Mouse (Mus musculus): ENCODE results near the gene Stk40. TPM values are rescaled to one million over a fixed set of nuclear protein-coding genes. Genes with fewer than 3 reads are reported as not detected.

Stk40 gene
- polyA plus RNA-seq, 1 experiment from 2014 or later, result 28.5 TPM

Other genes starting within 250 kb of the Stk40 start
- gene Csf3r, start 79.4 kb upstream of the Stk40 start, polyA plus RNA-seq (2015; fragmentation: Nextera tagmentation; extraction: Ambion mirVana), result 0.56 and 0.83 TPM in 2 replicates
- gene Mrps15, start 57.0 kb upstream of the Stk40 start, polyA plus RNA-seq (2015; fragmentation: Nextera tagmentation; extraction: Ambion mirVana), result 142 and 151 TPM in 2 replicates
- 7.2 and 11.1 TPM in 2 replicates for gene Oscp1, start 45.4 kb upstream of the Stk40 start, polyA plus RNA-seq (2015; fragmentation: Nextera tagmentation; extraction: Ambion mirVana)
- gene Lsm10, start 7.3 kb upstream of the Stk40 start, polyA plus RNA-seq (2015; fragmentation: Nextera tagmentation; extraction: Ambion mirVana), result 54.8 and 57.5 TPM in 2 replicates
- gene Eva1b, start 43.8 kb downstream of the Stk40 start, polyA plus RNA-seq (2015; fragmentation: Nextera tagmentation; extraction: Ambion mirVana), result 34.7 and 35.4 TPM in 2 replicates
- 13.2 and 13.9 TPM in 2 replicates for gene Sh3d21, start 59.5 kb downstream of the Stk40 start, polyA plus RNA-seq (2015; fragmentation: Nextera tagmentation; extraction: Ambion mirVana)
- 132 and 141 TPM in 2 replicates for gene Thrap3, start 98.8 kb downstream of the Stk40 start, polyA plus RNA-seq (2015; fragmentation: Nextera tagmentation; extraction: Ambion mirVana)
- 13.1 and 16.7 TPM in 2 replicates for gene Map7d1, start 152.4 kb downstream of the Stk40 start, polyA plus RNA-seq (2015; fragmentation: Nextera tagmentation; extraction: Ambion mirVana)
- gene Trappc3, start 158.4 kb downstream of the Stk40 start, polyA plus RNA-seq (2015; fragmentation: Nextera tagmentation; extraction: Ambion mirVana), result 105 and 107 TPM in 2 replicates
- 3.5 and 4.5 TPM in 2 replicates for gene Col8a2, start 182.8 kb downstream of the Stk40 start, polyA plus RNA-seq (2015; fragmentation: Nextera tagmentation; extraction: Ambion mirVana)
- gene Adprhl2, start 217.7 kb downstream of the Stk40 start, polyA plus RNA-seq (2015; fragmentation: Nextera tagmentation; extraction: Ambion mirVana), result 59.0 and 60.1 TPM in 2 replicates
- gene Tekt2, start 221.7 kb downstream of the Stk40 start, polyA plus RNA-seq (2015; fragmentation: Nextera tagmentation; extraction: Ambion mirVana), result 4.8 and 5.6 TPM in 2 replicates

All from intestine, embryonic 16.5 days (tissue).